Mouse (Mus musculus): ENCODE results near the gene Radil. TPM values are rescaled to one million over a fixed set of nuclear protein-coding genes. Genes with fewer than 3 reads are reported as not detected.

Gene Radil
- polyA plus RNA-seq, 1 experiment from 2014 or later, result 2.4 TPM

DNA sequence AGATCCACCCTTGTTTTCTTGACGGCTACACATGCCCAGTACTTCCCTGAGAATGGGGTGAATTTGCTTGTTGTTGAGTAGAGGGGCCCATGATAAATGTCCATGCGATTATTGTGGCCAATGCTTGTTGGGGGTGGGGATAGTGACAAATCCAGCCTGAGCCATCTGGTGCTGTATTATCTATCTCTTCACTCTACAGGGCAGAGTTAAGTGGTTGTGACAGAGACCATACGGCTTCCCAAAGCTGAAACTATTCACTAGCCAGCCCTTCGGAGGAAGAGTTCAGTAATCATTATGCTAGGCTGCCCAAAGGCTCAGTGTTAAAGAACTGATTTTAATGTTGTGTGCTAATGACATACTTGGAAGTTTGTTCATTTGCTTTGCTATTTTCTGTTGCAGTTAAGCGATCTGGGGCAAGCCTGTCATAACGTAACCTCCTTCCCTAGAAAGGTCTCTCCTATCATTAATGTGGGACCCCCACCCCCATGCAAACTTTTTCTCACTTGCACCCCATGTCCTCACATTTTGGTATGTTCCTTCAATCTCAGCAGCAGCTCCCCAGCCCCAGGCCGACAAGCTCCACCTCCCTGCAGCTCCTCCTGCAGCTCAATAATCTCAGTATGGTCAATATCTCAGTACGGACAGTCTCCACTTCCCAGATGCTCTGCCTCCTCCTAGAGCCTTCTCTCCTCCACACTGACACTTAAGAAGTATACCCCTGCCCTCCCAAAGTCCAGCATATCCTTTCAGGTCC is 26.0 kb downstream of the Radil start:
- H3K27me3 ChIP-seq (ENCODE audit: control insufficient read depth, insufficient read depth, low read length), result no peaks in the 10 kb centered on the region; the same call in 1 of the 2 replicates
- no peak overlapping the region for H3K27ac ChIP-seq (replicated peaks; ENCODE audit: low read depth, low read length)
- H3K36me3 ChIP-seq (replicated peaks; ENCODE audit: control insufficient read depth, insufficient read depth, low read depth, low read length), result no peaks in the 10 kb centered on the region
- no peak overlapping the region for H3K4me3 ChIP-seq (ENCODE audit: low read depth, low read length)
- ATAC-seq (replicated peaks; ENCODE audit: insufficient number of reproducible peaks, low FRiP score, low TSS enrichment, low read depth) (no peak), DNase-seq (ENCODE audit: low spot score) (no peak)
- H3K4me1 ChIP-seq (ENCODE audit: control insufficient read depth, insufficient read depth, low read length), result no peaks in the 10 kb centered on the region
- WGBS, result 77% methylated on average over 8 of the region's 8 CpGs
- H3K9me3 ChIP-seq (replicated peaks; ENCODE audit: control insufficient read depth, low read length), result no peaks in the 10 kb centered on the region
- H3K9ac ChIP-seq (replicated peaks; ENCODE audit: low read length), result no peak overlapping the region
- no peak overlapping the region for H3K4me2 ChIP-seq (ENCODE audit: low read depth, low read length)

DNA sequence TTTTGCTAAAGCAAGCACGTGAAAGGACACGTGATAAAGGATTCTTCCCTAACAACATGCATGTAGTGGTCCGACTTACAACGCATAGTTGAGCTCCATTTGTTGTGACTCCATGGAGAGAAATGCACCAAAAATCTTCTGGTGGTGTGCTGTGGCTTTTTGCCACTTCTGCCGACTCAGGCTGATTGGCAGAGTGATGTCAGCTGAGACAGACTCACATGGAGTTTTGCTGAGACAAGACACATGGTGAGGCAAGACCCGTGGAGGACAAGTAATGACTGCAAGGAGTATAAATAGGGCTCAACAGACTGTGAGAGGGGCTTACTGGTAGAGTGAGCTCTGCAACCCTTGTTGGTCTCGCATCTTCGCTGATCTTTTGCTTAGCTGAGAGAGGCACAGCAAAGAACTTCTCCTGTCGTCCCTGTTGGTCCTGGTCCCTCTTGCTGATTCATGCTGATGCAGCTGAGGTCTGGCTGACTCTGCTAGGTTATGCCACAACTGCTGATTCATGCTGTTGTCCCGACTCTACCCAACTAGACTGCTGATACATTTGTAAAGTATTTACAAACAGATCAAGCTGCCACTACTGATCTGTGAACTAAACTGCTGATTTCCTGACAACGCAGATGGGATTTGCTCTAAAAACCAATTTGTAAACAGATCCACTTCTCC is 29.6 kb downstream of the Radil start:
- H3K27me3 ChIP-seq (ENCODE audit: control insufficient read depth, insufficient read depth, low read length), result no peaks in the 10 kb centered on the region
- H3K9ac ChIP-seq (replicated peaks; ENCODE audit: low read length), result no peak overlapping the region
- no peaks in the 10 kb centered on the region for H3K9me3 ChIP-seq (replicated peaks; ENCODE audit: control insufficient read depth, low read length)
- DNase-seq (ENCODE audit: low spot score), result no peak
- no peaks in the 10 kb centered on the region for H3K4me1 ChIP-seq (ENCODE audit: control insufficient read depth, insufficient read depth, low read length)
- ATAC-seq (replicated peaks; ENCODE audit: insufficient number of reproducible peaks, low FRiP score, low TSS enrichment, low read depth), result no peak
- WGBS, result 83% methylated on average over 11 of the region's 11 CpGs
- H3K4me3 ChIP-seq (ENCODE audit: low read depth, low read length), result no peak overlapping the region
- no peaks in the 10 kb centered on the region for H3K36me3 ChIP-seq (replicated peaks; ENCODE audit: control insufficient read depth, insufficient read depth, low read depth, low read length)
- H3K4me2 ChIP-seq (ENCODE audit: low read depth, low read length), result no peak overlapping the region
- no peak overlapping the region for H3K27ac ChIP-seq (replicated peaks; ENCODE audit: low read depth, low read length)

DNA sequence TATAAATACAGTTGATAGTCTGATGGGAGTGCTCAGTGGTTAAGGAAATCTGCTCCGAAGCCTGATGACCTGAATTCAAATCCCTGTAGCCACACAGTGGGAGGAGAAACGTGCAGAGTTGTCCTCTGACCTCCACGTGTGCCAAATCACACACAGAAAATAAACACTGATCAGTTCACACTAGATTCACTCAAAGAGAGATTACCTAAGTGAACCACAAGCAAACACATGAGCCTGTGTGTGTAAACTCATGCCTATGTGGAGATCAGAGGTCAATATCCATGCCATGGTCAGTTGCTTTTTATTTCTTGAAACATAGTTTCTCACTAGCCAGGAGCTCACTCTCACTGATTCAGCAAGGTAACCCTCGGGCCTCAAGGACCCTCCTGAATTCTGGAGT is 30.5 kb downstream of the Radil start:
- Histone ChIP-seq H3K36me3 (replicated peaks; ENCODE audit: control insufficient read depth, insufficient read depth, low read depth, low read length) (no peaks in the 10 kb centered on the region), H3K9ac (replicated peaks; ENCODE audit: low read length) (no peak overlapping the region), H3K4me1 (ENCODE audit: control insufficient read depth, insufficient read depth, low read length) (no peaks in the 10 kb centered on the region), H3K9me3 (replicated peaks; ENCODE audit: control insufficient read depth, low read length) (no peaks in the 10 kb centered on the region), H3K4me3 (ENCODE audit: low read depth, low read length) (no peak overlapping the region), H3K4me2 (ENCODE audit: low read depth, low read length) (no peak overlapping the region), H3K27me3 (ENCODE audit: control insufficient read depth, insufficient read depth, low read length) (no peaks in the 10 kb centered on the region), H3K27ac (replicated peaks; ENCODE audit: low read depth, low read length) (no peak overlapping the region)
- no peak for DNase-seq (ENCODE audit: low spot score)
- ATAC-seq (replicated peaks; ENCODE audit: insufficient number of reproducible peaks, low FRiP score, low TSS enrichment, low read depth), result no peak
- WGBS, result 82% methylated on average over 4 of the region's 4 CpGs

DNA sequence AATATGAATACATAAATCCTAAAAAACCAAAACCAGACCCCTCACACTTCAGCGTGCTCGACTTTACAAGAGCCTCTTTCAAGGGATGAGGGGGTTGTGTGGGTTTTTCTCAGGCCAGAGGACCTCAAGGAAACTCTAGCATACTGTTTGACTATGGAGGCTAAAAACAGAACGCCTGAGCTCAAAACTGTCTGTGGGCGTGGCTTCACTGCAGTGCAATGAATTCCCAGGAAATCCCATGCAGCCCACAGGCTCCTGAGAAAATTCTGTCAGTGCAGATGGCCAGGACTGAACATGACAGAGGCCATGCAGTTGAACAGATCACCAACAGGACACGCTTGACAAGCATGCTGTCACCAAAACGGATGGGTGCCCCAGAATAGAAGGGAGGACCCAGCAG is 31.9 kb downstream of the Radil start:
- H3K27me3 ChIP-seq (ENCODE audit: control insufficient read depth, insufficient read depth, low read length), result no peaks in the 10 kb centered on the region
- 64% methylated on average over 6 of the region's 6 CpGs for WGBS
- no peak for DNase-seq (ENCODE audit: low spot score)

DNA sequence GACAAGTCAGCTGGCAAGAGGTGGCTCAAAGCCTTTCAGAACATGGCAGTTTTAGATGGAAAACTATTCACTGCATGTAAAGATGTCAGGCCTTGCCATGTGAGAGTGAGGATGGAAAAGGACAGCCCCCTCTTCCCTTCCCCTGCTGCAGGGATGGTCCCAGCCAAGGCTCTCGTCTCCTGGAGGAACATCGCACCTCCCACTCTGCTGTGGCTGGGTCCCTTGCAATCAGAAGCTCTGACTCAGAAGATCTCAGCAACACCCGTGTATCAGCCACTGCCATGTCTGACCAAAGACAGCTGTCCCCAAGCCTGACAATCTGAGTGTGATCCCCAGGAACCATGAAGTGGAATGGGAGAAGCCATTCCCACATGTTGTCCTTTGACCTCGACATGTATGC is 38.8 kb downstream of the Radil start:
- H3K27ac ChIP-seq (replicated peaks; ENCODE audit: low read depth, low read length), result no peak overlapping the region
- WGBS, result 75% methylated on average over 4 of the region's 4 CpGs

More for the DNA sequence above, 31.9 kb downstream of the Radil start:
- no peak overlapping the region for H3K4me2 ChIP-seq (ENCODE audit: low read depth, low read length)
- ATAC-seq (replicated peaks; ENCODE audit: insufficient number of reproducible peaks, low FRiP score, low TSS enrichment, low read depth), result no peak
- no peak overlapping the region for H3K9ac ChIP-seq (replicated peaks; ENCODE audit: low read length)
- H3K36me3 ChIP-seq (replicated peaks; ENCODE audit: control insufficient read depth, insufficient read depth, low read depth, low read length), result no peaks in the 10 kb centered on the region
- H3K9me3 ChIP-seq (replicated peaks; ENCODE audit: control insufficient read depth, low read length), result no peaks in the 10 kb centered on the region
- H3K27ac ChIP-seq (replicated peaks; ENCODE audit: low read depth, low read length), result no peak overlapping the region
- H3K4me3 ChIP-seq (ENCODE audit: low read depth, low read length), result no peak overlapping the region
- H3K4me1 ChIP-seq (ENCODE audit: control insufficient read depth, insufficient read depth, low read length), result no peaks in the 10 kb centered on the region

DNA sequence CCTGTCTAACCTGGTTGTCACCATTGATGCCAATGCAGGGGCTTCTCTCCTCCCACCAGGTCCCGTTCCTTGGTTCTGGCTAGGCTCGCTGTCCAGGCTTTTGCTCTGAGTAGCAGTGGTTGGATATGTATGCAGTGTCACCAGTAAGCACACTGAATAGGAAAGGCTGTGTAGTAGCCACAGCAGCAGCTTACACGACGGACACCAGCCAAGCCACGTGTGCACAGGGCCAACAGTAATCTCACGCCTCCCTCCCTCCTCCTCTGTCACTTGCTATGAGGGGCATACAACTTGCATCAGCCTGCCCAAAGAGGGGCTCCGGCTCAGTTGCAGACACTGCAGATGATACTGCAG is 40.9 kb downstream of the Radil start:
- Histone ChIP-seq H3K36me3 (replicated peaks; ENCODE audit: control insufficient read depth, insufficient read depth, low read depth, low read length) (no peaks in the 10 kb centered on the region), H3K4me2 (ENCODE audit: low read depth, low read length) (no peak overlapping the region), H3K9ac (replicated peaks; ENCODE audit: low read length) (no peak overlapping the region), H3K27me3 (ENCODE audit: control insufficient read depth, insufficient read depth, low read length) (no peaks in the 10 kb centered on the region), H3K27ac (replicated peaks; ENCODE audit: low read depth, low read length) (no peak overlapping the region), H3K9me3 (replicated peaks; ENCODE audit: control insufficient read depth, low read length) (no peaks in the 10 kb centered on the region), H3K4me1 (ENCODE audit: control insufficient read depth, insufficient read depth, low read length) (peaks cover 5% of the 10 kb centered on the region), H3K4me3 (ENCODE audit: low read depth, low read length) (no peak overlapping the region)
- no peak for DNase-seq (ENCODE audit: low spot score)
- 65% methylated on average over 7 of the region's 7 CpGs for WGBS
- ATAC-seq (replicated peaks; ENCODE audit: insufficient number of reproducible peaks, low FRiP score, low TSS enrichment, low read depth), result no peak

More for the DNA sequence above, 38.8 kb downstream of the Radil start:
- ATAC-seq (replicated peaks; ENCODE audit: insufficient number of reproducible peaks, low FRiP score, low TSS enrichment, low read depth), result no peak
- DNase-seq (ENCODE audit: low spot score), result no peak
- Histone ChIP-seq H3K4me2 (ENCODE audit: low read depth, low read length) (no peak overlapping the region), H3K36me3 (replicated peaks; ENCODE audit: control insufficient read depth, insufficient read depth, low read depth, low read length) (no peaks in the 10 kb centered on the region), H3K4me3 (ENCODE audit: low read depth, low read length) (no peak overlapping the region), H3K4me1 (ENCODE audit: control insufficient read depth, insufficient read depth, low read length) (peaks cover 5% of the 10 kb centered on the region), H3K27me3 (ENCODE audit: control insufficient read depth, insufficient read depth, low read length) (no peaks in the 10 kb centered on the region), H3K9me3 (replicated peaks; ENCODE audit: control insufficient read depth, low read length) (no peaks in the 10 kb centered on the region), H3K9ac (replicated peaks; ENCODE audit: low read length) (no peak overlapping the region)

DNA sequence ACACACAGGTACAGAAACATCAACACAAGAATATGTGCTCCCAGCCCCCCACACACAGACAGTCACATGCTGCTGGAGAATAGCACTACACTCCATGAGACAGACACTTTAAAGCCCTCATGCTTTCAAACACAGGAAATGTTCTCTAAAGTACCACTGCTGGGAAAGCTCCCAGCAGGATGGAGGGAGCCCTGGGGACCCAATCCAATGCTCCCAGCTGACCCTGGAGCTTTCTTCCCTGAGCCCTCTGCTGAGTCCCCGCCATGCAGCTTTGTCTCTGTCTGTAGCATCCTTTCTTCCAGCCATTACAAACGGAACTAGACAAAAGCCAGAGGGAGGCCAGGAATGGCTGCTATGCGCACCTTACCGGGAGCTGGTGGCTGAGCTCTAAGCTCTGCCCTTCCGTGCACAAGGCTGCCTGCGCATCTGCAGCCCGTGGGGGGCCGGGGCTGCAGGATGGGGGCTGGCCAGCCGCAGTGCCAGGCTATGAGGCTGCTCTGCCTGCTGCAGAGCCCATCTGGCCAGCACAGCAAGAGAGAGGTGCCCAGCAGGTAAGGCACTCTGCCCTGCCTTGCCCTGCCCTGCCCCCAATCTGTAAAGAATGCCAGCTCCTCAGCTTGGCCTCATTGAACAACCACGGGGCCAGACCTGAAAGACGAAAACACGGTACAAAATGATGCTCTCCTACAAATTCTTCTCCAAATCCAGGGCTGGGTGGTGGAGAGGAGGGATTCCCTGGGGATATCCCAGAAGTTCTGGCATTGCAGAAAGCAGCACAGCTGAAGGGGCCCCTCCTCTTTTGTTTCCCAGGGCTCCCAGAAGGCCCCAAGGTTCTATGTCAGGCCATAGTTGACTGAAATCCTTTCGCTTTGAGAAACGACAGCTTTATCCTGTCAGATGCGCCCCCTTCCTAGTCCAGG is 41.5 kb downstream of the Radil start:
- no peak for ATAC-seq (replicated peaks; ENCODE audit: insufficient number of reproducible peaks, low FRiP score, low TSS enrichment, low read depth)
- WGBS, result 12% methylated on average over 15 of the region's 15 CpGs
- no peak overlapping the region for H3K27ac ChIP-seq (replicated peaks; ENCODE audit: low read depth, low read length)
- peaks cover 5% of the 10 kb centered on the region for H3K4me1 ChIP-seq (ENCODE audit: control insufficient read depth, insufficient read depth, low read length)
- DNase-seq (ENCODE audit: low spot score), result no peak
- H3K9me3 ChIP-seq (replicated peaks; ENCODE audit: control insufficient read depth, low read length), result no peaks in the 10 kb centered on the region
- H3K4me2 ChIP-seq (ENCODE audit: low read depth, low read length), result peak overlapping the region; percentile 22; the same call in 1 of the 2 replicates
- H3K36me3 ChIP-seq (replicated peaks; ENCODE audit: control insufficient read depth, insufficient read depth, low read depth, low read length), result no peaks in the 10 kb centered on the region
- no peaks in the 10 kb centered on the region for H3K27me3 ChIP-seq (ENCODE audit: control insufficient read depth, insufficient read depth, low read length)
- H3K9ac ChIP-seq (replicated peaks; ENCODE audit: low read length), result peak overlapping the region; percentile 51
- H3K4me3 ChIP-seq (ENCODE audit: low read depth, low read length), result no peak overlapping the region
